Mouse (Mus musculus) B cell, adult 2 months (primary cell): ENCODE measurements around the gene Ugt1a8.

Experiments used
- DNase-seq, 2 experiments: peaks; one replicate each; pipeline ENCODE4 v3.0.0; 2022

Ugt1a8 gene

DNA sequence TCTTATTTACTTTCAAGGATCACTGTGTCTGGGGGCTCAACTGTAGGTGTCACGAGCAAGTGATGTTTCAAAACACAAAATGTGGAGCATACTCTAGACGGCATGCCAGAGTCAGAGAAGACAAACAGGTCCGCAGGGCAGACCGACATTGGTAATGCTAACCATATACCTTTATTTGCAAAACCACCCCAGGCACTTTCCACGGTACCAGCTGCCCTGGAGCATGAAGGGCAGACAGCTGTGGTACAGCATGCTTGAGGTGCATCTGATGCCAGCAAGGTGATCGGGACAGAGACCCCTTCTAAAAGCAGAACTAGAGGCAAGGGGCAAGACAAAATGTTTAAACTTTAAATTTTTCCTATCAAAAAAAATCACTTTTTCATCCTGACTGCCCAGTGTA lies 175.3 kb downstream of the Ugt1a8 start:
- no peak for DNase-seq

DNA sequence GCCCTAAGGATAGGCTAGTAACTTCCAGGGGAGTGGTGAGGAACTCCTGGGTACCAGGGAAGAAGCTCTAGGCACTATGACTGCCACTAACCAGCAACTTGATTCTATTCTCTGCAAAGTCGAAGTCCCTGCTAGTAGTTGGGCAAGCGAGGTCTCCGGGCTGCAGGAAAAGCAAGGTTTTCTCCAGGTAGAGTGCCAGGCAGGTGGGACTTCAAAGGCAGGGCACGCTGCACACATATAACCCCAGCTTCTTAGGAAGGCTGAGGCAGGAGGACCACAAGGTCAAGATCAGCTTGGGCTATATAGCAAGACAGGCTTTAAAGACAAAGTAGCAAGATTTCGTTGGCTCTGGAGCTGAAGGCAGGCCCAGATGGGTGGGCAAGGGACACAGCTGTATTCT lies 176.2 kb downstream of the Ugt1a8 start:
- DNase-seq = no peak

GRCm38 (mm10) chr1:88264237-88264868 lies 176.7 kb downstream of the Ugt1a8 start:
- DNase-seq = no peak

DNA sequence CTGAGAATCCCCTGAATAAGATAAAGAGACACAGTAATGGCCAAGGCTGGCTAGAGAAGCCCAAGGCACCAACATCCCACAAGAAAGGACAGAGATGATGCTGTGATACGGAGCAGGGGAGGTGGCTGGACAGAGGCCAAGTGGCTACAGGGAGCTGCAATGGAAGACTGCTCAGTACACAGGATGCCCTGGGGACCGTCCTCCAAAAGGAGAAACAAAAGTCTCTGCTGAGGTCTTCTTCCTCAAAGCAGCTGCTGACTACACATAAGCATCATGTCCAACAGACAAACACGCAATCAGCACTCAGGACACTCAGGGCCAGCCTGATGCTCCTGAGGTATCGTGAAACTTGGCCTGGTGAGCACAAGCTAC lies 177.2 kb downstream of the Ugt1a8 start:
- DNase-seq = no peak

DNA sequence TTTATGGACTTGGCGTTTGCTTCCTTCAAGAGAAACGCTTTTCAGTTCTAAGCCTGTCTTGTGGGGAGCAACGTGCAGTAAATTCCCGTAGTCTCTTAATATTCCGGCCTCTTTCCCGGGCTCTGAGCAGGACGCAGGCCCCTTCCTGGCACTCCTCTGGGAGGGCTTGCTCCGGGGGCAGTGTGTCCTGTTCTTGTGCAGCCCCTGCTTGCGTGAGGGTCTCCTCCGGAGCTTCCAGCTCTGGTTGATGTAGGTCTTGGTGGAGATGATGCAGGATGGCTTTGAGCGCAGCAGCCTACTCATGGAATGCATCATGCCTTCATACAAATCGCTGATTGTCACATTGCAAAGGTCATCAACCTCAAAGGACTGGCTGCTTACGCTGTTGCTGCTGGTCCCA lies 178.5 kb downstream of the Ugt1a8 start:
- no peak for DNase-seq

DNA sequence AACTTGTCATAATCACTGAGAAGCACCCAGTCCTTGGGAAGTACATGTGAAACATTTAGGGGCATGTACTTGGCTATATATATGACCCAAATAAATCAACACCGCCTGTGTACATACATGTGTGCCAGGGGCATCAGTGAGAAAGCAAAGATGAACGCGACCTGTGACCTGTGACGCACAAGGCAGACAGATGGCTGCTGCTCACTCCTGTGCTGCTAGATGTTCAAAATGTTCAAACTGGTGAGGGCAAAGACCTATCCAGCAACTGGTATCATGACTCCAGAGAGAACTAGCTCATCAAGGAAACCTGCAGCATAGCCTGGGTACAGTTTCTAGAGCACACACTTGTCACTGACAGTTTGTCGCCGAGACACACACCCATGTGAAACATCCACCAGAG lies 179.9 kb downstream of the Ugt1a8 start:
- DNase-seq = no peak

- no peak for DNase-seq
Measured at GRCm38 (mm10) chr1:88268070-88268469, 180.5 kb downstream of the Ugt1a8 start.
